Mouse (Mus musculus) hindbrain, embryonic 15.5 days (tissue): Measurements from ENCODE around the gene Dock8. TPM values are rescaled to one million over a fixed set of nuclear protein-coding genes. Genes with fewer than 3 reads are reported as not detected.

ENCODE experiments used
- ATAC-seq: fragments of 200-750 bp; cut with Nextera tagmentation; 2 replicates; pipeline ENCODE4 v1.8.0; 2017; ENCODE audit warnings: low read depth, moderate number of reproducible peaks, moderate TSS enrichment; ENCODE audit not compliant: low FRiP score
- H3K27ac ChIP-seq: fragments of 300-500 bp; sonication (generic); replicated peaks from 2 replicates; pipeline ENCODE4 v1.5.1; 2015; ENCODE audit warnings: mild to moderate bottlenecking, inconsistent platforms
- H3K27me3 ChIP-seq: fragments of 300-500 bp; sonication (generic); 2 replicates; pipeline ENCODE4 v1.6.1; 2015; ENCODE audit warnings: control low read depth, inconsistent platforms
- H3K36me3 ChIP-seq: fragments of 300-500 bp; sonication (generic); 2 replicates; pipeline ENCODE4 v1.6.1; 2015; ENCODE audit warnings: control low read depth, inconsistent platforms
- H3K4me1 ChIP-seq: fragments of 300-500 bp; sonication (generic); replicated peaks from 2 replicates; pipeline ENCODE4 v1.6.1; 2015; ENCODE audit warnings: control low read depth, inconsistent platforms
- H3K4me2 ChIP-seq: fragments of 300-500 bp; sonication (generic); 2 replicates; pipeline ENCODE4 v1.6.1; 2015; ENCODE audit warnings: moderate library complexity, mild to moderate bottlenecking, inconsistent platforms
- H3K4me3 ChIP-seq: fragments of 300-500 bp; sonication (generic); 2 replicates; pipeline ENCODE4 v1.5.1; 2015; ENCODE audit warnings: mild to moderate bottlenecking, inconsistent platforms
- H3K9ac ChIP-seq: fragments of 300-500 bp; sonication (generic); 2 replicates; pipeline ENCODE4 v1.6.1; 2015; ENCODE audit warnings: inconsistent platforms
- H3K9me3 ChIP-seq: fragments of 300-500 bp; sonication (generic); 2 replicates; pipeline ENCODE4 v1.6.1; 2016; ENCODE audit warnings: control low read depth, inconsistent platforms
- WGBS: fragments of 180-500 bp; shearing (Covaris S2); methylation state at CpG from one replicate; pipeline ENCODE4 v1.1.7; 2015; 5-methylcytosine and 5-hydroxymethylcytosine counted together
- polyA plus RNA-seq: library from polyadenylated mRNA; unstranded; fragments of >200 nt; fragmentation: Nextera tagmentation; extraction: Ambion mirVana; gene quantifications from 2 replicates; pipeline ENCODE4 v1.2.1, GENCODE M21; 2015

The Dock8 gene
- polyA plus RNA-seq, 1 experiment from 2014 or later: 0.88 TPM

DNA sequence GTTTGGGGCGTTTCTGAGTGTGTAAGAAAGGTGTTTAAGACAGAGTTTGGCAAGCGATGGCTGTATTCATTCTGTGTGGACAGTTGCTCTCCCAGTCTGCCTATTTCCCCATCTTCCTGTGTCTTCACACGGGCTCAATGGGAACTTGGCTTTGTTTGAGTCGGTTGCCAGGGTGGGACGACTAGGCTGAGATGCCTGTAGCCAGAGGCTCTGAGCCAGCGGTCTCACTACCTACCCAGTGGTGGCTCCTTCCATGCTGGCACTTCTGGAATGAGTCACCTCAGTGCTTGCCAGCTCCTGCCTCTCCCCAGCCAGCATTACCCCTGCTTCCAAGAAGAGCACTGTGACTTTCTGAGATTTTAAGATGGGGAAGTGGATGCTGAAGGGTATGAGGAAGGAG lies 75.4 kb downstream of the Dock8 start:
- ATAC-seq: no peak
- 70% methylated on average over 6 of the region's 6 CpGs for WGBS
- Histone ChIP-seq H3K4me3 (no peak overlapping the region), H3K9ac (no peak overlapping the region), H3K36me3 (no peaks in the 10 kb centered on the region), H3K9me3 (no peaks in the 10 kb centered on the region), H3K27ac (no peak overlapping the region), H3K4me1 (no peaks in the 10 kb centered on the region), H3K4me2 (no peak overlapping the region), H3K27me3 (no peaks in the 10 kb centered on the region)

DNA sequence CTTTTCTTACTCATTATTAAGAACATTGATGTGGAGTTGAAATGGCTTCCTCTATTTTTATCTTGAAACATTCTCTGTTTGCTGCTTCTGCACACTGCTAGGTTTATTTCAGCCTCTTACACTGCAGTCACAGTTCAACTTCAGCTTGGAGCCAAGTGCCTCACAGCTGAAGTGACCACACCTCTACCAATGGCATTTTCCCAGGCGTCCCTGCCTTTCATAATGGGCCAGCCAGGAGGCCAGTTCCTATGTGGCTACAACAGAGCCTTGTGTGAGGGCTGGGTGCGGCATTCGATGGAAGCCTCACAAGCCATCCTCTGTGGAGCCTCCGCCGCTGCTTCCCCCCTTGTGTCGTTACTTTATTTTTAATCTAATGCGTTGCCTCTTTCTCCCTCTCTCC lies 78.3 kb downstream of the Dock8 start:
- H3K4me2 ChIP-seq: no peak overlapping the region
- no peaks in the 10 kb centered on the region for H3K36me3 ChIP-seq
- H3K4me1 ChIP-seq: no peaks in the 10 kb centered on the region
- H3K4me3 ChIP-seq: no peak overlapping the region
- no peak overlapping the region for H3K27ac ChIP-seq
- no peak for ATAC-seq
- H3K9me3 ChIP-seq: no peaks in the 10 kb centered on the region
- 82% methylated on average over 7 of the region's 7 CpGs for WGBS
- H3K9ac ChIP-seq: no peak overlapping the region
- no peaks in the 10 kb centered on the region for H3K27me3 ChIP-seq

DNA sequence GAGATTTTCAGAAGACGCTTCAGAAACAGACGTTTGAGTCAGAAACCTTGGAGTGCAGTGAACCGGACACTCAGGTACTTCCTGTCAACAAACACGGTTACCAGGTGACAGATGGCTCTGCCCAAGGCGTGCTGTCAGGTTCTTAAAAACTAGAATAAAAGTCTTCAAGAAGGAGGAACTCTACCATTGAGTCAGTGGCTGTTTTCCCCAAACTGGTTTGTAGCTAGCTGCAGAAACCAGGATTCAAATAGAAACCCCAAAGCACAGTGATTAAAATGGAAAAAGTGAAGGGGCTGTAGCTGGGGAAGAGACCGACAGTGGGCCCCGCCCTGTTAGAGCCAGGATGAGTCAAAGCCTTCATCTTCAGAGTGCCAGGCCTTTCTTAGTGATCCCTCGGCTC lies 78.8 kb downstream of the Dock8 start:
- no peak overlapping the region for H3K4me2 ChIP-seq
- no peaks in the 10 kb centered on the region for H3K27me3 ChIP-seq
- no peaks in the 10 kb centered on the region for H3K9me3 ChIP-seq
- H3K4me1 ChIP-seq: no peaks in the 10 kb centered on the region
- no peak overlapping the region for H3K4me3 ChIP-seq
- 86% methylated on average over 8 of the region's 8 CpGs for WGBS
- ATAC-seq: no peak
- H3K36me3 ChIP-seq: no peaks in the 10 kb centered on the region
- no peak overlapping the region for H3K9ac ChIP-seq
- H3K27ac ChIP-seq: no peak overlapping the region

DNA sequence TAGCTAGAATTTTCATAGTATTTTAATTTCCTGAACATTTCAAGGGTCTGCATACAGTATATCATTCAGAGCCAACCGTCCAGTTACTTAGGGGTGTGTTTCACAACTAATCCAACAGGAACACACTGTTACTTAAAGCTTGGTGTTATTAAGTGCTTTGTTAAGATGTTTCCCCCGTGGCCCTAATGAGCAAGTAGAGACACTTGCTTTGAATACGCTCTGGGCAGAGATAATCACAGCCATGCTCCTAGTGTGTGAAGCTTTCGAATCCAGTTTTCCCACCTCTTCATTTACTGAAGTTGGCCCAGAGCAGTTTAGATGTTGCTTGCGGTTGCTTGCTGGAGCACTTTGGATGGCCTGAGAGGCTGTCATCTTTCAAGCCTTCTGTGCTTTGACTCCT lies 80.8 kb downstream of the Dock8 start:
- Histone ChIP-seq H3K27me3 (no peaks in the 10 kb centered on the region), H3K4me2 (no peak overlapping the region), H3K9ac (no peak overlapping the region), H3K4me1 (no peaks in the 10 kb centered on the region), H3K36me3 (no peaks in the 10 kb centered on the region), H3K9me3 (no peaks in the 10 kb centered on the region), H3K4me3 (no peak overlapping the region), H3K27ac (no peak overlapping the region)
- 78% methylated on average over 5 of the region's 5 CpGs for WGBS
- no peak for ATAC-seq

DNA sequence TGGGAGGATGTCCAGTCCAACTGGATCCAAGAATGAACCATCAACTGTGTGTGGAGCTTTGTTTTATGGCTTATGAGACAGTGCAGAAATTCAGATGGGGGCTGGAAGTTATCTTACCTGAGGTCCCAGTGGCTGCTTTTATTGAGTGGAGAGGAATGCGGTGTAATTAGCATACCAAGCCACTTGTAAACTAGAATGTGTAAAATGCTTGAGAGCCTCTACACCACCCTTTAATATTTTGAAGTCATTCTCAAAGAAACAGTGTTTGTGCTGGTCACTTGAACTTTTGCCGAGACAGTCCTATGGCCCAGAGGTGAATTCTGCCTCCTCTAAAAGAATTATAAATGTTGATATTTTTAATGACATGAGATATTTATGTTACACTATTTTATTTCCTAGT lies 83.5 kb downstream of the Dock8 start:
- no peak overlapping the region for H3K4me3 ChIP-seq
- no peak for ATAC-seq
- no peaks in the 10 kb centered on the region for H3K27me3 ChIP-seq
- no peak overlapping the region for H3K9ac ChIP-seq
- no peaks in the 10 kb centered on the region for H3K4me1 ChIP-seq
- H3K36me3 ChIP-seq: no peaks in the 10 kb centered on the region
- H3K4me2 ChIP-seq: no peak overlapping the region
- no peak overlapping the region for H3K27ac ChIP-seq
- no peaks in the 10 kb centered on the region for H3K9me3 ChIP-seq
- WGBS: 96% methylated on average over 2 of the region's 2 CpGs

DNA sequence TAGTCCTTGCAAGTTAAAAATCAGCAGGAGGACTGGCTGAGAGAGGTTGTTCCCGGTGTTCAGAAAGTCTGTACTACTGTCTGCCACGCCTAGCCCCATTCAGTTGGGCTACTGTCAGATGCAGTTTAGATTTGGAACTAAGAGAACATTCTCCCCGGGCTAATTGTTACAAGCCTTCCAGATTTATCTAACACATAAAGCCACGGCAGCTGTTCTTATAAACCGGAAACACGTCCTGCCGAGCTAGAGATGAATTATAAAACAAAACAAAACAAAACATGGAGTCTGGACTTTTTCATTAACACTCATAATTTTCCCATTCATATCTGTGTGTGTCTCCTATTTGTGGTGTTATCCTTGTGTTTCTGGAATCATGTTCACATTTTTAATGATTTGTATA lies 87.8 kb downstream of the Dock8 start:
- H3K4me2 ChIP-seq: no peak overlapping the region
- 78% methylated on average over 7 of the region's 7 CpGs for WGBS
- ATAC-seq: no peak
- H3K4me1 ChIP-seq: no peaks in the 10 kb centered on the region
- no peak overlapping the region for H3K27ac ChIP-seq
- no peak overlapping the region for H3K9ac ChIP-seq
- no peaks in the 10 kb centered on the region for H3K36me3 ChIP-seq
- H3K9me3 ChIP-seq: no peaks in the 10 kb centered on the region
- no peak overlapping the region for H3K4me3 ChIP-seq
- H3K27me3 ChIP-seq: no peaks in the 10 kb centered on the region

DNA sequence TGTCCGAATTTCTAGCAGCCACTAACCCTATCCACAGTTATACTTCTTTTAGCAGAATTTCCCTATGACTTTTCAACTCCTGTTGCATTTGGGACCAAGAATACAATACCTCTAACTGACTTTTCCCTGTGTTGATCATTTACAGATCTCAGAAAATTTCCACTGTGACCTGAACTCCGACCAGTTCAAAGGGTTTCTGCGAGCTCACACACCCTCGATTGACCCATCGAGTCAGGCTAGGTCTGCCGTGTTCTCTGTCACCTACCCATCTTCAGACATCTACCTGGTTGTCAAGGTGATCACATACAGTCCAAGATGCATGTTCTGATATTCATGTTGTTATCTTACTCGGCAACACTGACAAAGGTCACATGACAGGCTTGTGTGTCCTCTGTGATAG lies 90.4 kb downstream of the Dock8 start:
- Histone ChIP-seq H3K9ac (no peak overlapping the region), H3K4me2 (no peak overlapping the region), H3K4me3 (no peak overlapping the region), H3K9me3 (no peaks in the 10 kb centered on the region), H3K36me3 (no peaks in the 10 kb centered on the region), H3K4me1 (no peaks in the 10 kb centered on the region), H3K27ac (no peak overlapping the region), H3K27me3 (no peaks in the 10 kb centered on the region)
- ATAC-seq: no peak
- 92% methylated on average over 7 of the region's 7 CpGs for WGBS

DNA sequence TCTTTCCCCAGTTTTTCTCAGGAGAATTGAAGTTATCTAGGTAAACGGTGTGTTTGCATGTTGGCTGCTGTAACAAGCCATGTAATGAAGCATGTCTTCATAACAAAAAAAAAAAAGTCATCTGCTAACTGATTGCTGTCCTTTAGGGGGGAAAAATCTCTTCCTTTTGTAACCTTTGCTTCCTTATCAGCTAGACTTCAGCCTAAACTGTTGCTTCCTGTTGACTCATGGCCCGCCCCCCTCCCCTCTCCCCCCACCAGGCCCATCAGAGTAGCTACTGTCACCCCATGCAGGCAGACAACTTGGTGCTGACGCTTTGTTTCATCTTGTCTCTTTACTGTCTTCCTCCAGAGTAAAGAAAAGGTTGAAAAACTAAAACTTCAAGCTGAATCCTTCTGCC lies 95.8 kb downstream of the Dock8 start:
- Histone ChIP-seq H3K9me3 (no peaks in the 10 kb centered on the region), H3K4me2 (no peak overlapping the region), H3K9ac (no peak overlapping the region), H3K4me1 (no peaks in the 10 kb centered on the region), H3K27me3 (no peaks in the 10 kb centered on the region), H3K36me3 (no peaks in the 10 kb centered on the region), H3K4me3 (no peak overlapping the region), H3K27ac (no peak overlapping the region)
- 75% methylated on average over 3 of the region's 3 CpGs for WGBS
- ATAC-seq: no peak

DNA sequence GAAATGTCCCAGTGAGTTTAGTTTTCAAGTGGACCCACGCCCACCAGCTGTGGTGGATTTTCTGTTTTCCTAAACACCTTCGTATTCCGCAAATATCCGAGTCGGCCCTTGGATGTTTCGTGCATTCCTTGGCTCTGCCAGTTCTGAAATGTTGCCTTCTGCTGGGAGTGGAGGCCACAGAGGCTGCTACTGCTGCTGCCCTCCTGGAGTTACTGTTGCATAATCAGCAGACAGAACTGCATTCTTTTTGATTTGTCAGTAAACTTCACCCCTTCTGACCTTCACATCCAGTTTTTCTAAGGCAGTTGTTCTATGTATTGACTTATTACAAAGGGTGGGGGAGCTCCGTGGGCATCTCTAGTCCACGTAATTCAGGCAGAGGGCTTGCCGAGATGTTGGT lies 97.0 kb downstream of the Dock8 start:
- no peak for ATAC-seq
- WGBS: 77% methylated on average over 9 of the region's 9 CpGs
- Histone ChIP-seq H3K4me3 (no peak overlapping the region), H3K27me3 (no peaks in the 10 kb centered on the region), H3K4me1 (no peaks in the 10 kb centered on the region), H3K9me3 (no peaks in the 10 kb centered on the region), H3K27ac (no peak overlapping the region), H3K4me2 (no peak overlapping the region), H3K36me3 (no peaks in the 10 kb centered on the region), H3K9ac (no peak overlapping the region)

DNA sequence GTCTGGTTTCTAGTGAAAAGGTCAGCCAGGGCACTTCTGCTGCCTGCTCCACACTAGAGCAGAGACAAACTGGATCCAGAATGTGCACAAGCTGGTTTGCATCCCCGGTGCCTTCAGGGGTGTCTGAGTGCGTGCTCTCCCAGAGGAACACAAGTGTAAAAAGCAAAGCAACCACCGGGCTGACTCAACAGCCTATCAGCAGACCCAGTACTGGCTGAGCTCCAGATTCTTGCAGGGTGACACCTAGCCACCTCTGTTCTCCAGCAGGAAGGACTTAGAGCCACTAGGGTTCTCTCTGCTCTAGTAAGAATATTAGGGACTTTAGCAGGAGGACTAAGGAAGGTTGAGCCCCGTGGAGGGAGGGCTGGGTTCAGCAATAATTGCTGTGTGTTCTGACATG lies 97.7 kb downstream of the Dock8 start:
- WGBS: 81% methylated on average over 4 of the region's 4 CpGs
- Histone ChIP-seq H3K9ac (no peak overlapping the region), H3K27me3 (no peaks in the 10 kb centered on the region), H3K4me1 (no peaks in the 10 kb centered on the region), H3K4me2 (no peak overlapping the region), H3K27ac (no peak overlapping the region), H3K36me3 (no peaks in the 10 kb centered on the region), H3K4me3 (no peak overlapping the region), H3K9me3 (no peaks in the 10 kb centered on the region)
- no peak for ATAC-seq

DNA sequence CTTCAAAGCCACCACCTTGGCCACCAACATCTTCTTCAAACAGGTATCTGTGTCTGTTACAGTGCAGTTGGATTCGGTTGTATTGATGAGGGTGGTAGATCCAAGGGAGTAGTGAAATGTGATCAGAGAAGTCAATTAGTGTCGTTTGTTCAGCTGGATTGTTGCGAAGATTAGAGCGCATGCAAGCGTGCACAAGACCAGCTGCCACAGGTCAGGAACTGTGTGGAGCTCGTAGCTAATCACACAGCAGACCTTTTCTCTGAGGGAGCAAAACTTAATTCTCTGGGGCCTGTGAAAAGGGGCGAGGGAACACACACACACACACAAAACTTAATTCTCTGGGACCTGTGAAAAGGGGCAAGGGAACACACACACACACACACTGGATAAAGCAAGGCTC lies 98.2 kb downstream of the Dock8 start:
- Histone ChIP-seq H3K4me2 (no peak overlapping the region), H3K27ac (no peak overlapping the region), H3K4me3 (no peak overlapping the region), H3K9me3 (no peaks in the 10 kb centered on the region), H3K4me1 (no peaks in the 10 kb centered on the region), H3K36me3 (no peaks in the 10 kb centered on the region), H3K27me3 (no peaks in the 10 kb centered on the region), H3K9ac (no peak overlapping the region)
- 73% methylated on average over 7 of the region's 7 CpGs for WGBS
- no peak for ATAC-seq

DNA sequence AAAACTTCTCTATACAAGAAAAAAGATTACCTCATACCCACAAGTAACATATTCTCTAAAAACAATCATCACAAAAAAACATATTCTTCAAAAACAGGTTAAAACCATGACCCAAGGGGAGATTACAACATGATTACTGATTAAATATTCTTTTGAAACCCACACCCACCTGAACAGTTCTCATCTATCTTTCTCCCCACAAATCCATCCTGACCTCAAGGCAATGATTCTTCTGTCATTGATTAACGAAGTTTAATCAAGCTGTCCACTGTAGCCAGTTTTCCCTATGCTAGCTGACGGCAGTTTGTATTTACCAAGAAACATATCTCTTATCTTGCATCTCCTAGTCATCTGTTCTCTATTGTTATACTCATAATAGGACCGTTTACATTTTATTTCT lies 98.6 kb downstream of the Dock8 start:
- Histone ChIP-seq H3K27me3 (no peaks in the 10 kb centered on the region), H3K4me2 (no peak overlapping the region), H3K9me3 (no peaks in the 10 kb centered on the region), H3K36me3 (no peaks in the 10 kb centered on the region), H3K4me1 (no peaks in the 10 kb centered on the region), H3K27ac (no peak overlapping the region), H3K9ac (no peak overlapping the region), H3K4me3 (no peak overlapping the region)
- ATAC-seq: no peak
- 76% methylated on average over 3 of the region's 3 CpGs for WGBS

DNA sequence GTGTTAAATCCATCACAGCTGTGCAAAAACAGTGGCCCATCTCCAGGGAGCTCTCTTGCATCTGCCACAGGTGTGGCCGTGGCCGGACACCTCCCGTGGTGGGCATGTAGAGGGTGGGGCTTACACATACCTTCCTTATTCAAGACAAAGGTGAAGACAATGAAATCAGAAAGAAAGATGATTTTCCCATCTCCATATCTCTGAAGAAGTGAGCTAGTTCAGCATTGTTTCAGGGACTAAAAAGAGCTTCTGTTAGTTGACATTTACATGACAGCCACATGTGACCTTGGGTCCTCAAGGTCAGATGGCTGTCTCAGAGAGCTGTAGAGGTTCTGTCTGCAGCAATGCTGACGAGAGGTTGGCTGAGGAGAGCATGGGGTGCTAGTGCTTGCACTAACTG lies 99.6 kb downstream of the Dock8 start:
- Histone ChIP-seq H3K4me3 (no peak overlapping the region), H3K9me3 (no peaks in the 10 kb centered on the region), H3K9ac (no peak overlapping the region), H3K27ac (no peak overlapping the region), H3K27me3 (no peaks in the 10 kb centered on the region), H3K4me2 (no peak overlapping the region), H3K36me3 (no peaks in the 10 kb centered on the region), H3K4me1 (no peaks in the 10 kb centered on the region)
- no peak for ATAC-seq
- 74% methylated on average over 4 of the region's 4 CpGs for WGBS
